Mouse (Mus musculus) natural killer cell, adult 2 months (primary cell): ENCODE data around the gene Fgfr1op2.
"Not testable (repeated sequence)": the region's sequence is repeated elsewhere in the genome, so short reads cannot be mapped to it uniquely, and the experiment has no call there.

Source experiments
- DNase-seq, 2 experiments: peaks; one replicate each; pipeline ENCODE4 v3.0.0; 2022; ENCODE audit warnings: low spot score in 2 of 2

The Fgfr1op2 gene

DNA sequence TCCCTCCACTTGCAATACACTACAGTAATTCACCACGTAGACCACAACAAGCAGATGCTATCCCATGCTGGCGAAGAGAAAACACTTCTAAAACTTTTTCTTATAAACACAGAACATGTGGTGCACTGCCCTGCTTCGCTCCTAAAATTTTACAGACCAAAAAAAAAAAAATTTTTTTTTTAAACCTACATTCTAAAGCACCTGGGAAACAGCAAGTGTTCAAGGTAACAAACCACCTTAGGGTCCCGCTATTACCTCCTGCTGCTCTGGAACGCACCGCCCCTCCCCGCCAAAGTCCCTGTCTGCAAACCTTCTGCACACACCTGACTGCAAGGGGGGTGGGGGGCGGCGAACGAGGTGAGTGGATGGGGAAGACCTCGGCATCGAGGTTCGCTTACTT is at the start of gene Fgfr1op2:
TSS of gene Fgfr1op2 (plus strand) at position 301 of the 400 bp plus-strand sequence.
- no peak for DNase-seq

DNA sequence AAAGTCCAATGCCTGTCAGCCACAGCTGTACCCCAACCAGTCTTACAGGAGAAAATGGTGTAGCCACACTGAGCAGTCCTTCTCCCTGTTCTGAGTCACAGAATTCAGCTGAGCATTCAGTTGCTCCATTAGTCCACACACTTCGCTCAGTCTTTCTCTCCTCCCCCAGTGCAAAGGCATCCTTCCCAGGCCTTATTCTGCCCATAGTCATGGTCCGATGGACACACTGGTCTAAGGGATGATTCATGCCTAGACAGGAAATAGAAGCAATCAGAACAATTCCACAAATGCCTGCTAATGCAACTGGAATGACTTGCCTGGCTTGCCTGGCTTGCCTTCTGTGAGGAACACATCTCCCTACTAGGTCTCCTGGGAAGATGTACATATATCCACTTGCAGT is 49.5 kb upstream of the Fgfr1op2 start:
- DNase-seq: no peak

DNA sequence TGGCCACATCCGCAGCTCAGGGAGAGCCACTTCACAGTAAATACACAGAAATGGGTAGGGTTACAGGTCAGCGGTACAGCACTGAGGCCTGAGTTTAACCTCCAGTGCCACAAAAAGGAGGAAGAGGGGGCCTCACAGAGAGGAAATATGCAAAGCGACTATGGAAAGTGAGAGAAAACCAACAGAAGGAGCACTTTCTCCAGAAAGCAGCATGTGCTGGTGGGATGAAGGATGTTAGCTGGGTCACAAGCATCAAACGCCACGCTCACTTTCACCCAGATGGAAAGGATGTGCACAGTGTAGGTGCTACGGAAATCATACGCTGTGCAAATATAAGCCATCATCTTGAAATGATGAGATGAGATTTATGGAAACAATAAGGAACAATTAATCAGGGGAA is 46.6 kb upstream of the Fgfr1op2 start:
- DNase-seq: no peak

DNA sequence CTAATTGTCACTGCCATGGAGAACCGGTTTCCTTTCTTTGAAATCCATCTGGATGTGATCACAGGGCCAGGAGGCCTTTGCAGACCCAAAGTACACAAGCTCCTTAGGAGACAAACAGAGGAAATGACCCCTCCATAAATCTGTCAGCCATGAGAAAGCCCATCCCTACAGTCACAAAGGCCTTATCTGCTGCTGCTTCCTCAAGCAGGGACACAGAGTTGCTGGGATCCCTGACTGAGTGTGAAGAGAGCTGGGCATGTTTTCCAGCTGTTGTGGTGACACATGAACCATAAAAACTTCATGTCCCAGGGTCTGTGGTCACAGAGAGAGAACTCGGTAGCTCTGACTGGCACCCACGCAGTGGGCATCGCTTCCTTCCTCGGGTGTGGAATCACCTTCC is 46.2 kb upstream of the Fgfr1op2 start:
- no peak for DNase-seq

DNA sequence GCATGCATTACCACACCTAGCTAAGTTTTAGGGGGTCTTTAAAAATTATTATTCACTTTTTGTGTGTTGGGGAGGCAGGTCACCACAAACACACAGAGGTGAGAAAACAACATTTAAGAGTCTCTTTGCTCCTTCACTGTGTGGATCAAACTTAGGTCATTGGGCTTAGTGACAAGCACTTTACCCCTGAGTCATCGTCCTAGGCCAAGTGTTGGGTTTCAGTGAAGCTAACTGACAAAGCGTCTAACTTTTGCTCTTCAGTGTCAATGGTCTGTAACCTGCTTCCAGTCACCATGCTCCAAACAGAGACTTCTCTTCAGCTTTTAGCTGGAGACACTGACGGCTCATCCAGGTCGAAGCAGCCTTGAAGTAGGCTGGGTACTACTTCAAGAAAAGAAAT is 43.9 kb upstream of the Fgfr1op2 start:
- DNase-seq: no peak

DNA sequence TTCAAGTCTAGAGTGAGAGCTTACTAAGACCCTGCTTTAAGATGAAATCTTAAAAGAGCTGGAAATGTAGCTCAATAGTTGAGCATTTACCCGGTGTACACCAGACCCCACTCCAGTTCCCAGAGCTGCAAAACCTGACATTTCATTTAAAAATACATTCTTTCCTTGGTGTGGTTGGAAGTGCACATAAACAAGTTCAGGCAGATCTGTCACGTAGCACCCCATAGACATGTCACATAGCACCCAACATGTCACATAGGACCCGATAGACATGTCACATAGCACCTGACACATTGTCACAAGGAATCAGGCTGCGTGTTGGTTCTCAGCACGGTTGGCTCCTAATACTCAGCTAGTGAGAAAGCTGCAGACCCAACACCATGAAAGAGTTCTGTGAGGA is 41.5 kb upstream of the Fgfr1op2 start:
- no peak for DNase-seq

DNA sequence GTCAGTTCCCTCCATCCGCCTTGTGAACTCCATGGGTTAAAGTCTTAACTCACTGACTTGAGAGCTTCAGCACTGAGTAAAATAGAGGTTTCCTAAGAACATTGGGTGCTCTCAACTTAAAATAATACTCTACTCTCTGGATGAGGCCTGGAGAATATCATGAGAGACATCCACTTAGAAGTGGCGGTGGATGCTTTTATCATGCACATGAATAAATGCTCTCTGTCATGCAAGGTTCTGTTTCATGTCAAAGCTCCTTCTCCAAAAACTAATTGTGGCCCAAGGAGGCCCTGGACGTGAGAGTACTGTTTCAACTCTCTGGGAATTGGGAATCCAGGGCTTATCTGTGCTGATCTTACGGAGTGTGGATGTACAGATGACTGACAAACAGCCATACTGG is 39.9 kb upstream of the Fgfr1op2 start:
- no peak for DNase-seq

DNA sequence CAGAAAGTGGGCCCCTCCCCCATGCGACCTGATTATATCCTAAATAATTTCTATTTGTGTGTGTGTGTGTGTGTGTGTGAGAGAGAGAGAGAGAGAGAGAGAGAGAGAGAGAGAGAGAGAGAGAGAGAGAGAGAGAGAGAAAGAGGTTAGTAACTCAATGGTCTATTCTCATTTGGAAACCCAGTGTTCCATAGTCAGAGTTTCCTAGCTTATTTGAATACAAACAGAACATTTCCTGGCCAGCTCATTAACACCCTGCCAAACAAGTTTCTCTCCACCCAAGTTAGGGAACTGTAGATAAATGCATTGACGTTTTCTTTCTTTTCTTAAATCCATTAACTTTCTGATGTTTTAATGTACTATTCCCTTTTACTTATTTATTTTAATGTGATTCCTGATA is 38.9 kb upstream of the Fgfr1op2 start:
- DNase-seq: no peak

DNA sequence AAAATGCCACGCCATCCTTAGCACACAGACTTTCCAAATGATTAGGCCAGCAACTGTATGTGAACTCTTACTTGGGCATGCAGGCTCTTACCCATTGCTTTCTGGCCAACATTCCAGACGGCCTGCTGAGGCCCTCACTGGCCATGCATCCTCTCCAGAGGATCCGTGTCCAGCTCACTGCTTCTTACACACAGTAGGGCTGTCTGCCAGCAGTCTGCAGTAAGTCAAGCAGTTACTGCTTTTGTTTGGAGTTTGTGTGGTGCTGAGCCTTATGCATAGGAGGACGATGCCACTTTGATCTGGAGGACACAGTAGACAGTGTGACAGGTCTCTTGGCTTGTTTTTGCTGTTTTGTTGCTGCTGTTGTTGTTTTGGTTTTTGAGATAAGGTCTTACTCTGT is 38.3 kb upstream of the Fgfr1op2 start:
- no peak for DNase-seq

DNA sequence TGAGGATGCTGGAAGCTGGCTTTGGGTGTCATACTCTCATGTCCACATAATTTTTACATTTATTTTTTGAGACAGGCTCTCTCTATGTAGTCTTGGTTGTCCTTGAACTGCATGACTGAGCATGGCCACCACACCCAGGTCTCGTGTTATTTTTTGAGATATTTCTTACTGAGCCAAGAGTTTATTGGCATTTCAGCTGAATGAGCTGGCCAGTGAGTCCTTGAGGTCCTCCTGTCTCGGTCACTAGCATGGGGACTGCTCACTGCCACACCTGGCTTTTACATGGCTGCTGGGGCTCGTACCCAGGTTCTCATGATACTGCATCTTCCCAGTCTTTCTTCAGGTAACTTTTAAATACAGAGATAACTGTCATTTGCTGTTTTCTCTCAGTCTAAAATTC is 36.6 kb upstream of the Fgfr1op2 start:
- DNase-seq: no peak

DNA sequence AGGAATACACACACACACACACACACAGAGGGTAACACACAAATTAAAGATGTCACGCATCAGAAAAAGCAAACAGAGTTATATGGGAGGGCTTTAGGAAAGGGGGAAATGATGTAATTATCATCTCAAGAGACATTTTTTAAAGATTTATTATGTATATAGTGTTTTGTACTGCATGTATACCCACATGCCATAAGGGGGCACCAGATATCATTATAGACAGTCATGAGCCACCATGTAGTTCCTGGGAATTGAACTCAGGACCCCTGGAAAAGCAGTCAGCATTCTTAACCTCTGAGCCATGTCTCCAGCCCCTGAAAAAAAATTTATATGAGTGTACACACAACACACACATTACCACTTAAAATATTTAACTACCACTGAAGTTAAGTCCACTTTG is 32.4 kb upstream of the Fgfr1op2 start:
- no peak for DNase-seq

DNA sequence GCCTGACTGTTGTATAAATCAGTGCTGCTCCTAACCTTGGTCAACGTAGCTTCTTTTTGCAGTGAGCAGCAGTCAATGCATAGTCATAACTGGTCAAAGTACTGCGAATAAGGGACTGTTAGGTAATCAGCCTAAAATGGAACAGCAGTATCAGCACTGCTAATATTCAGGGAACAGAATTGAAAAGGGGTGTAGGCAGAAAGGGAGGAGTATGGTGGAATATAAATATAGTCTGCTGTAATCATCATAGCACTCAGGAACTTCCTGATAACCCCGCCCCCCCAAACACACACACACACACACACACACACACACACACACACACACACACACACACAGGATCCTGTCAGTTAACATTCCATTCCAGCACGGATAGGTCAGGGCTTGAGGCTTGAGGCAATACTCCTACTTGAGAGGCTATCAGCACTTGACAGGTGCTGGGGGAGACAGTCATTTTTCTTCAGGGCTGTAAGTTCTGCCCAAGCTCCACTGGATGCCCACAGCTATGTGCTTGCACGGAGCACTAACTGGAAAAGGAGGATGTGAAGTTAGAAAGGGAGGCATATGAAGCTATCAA is 31.6 kb upstream of the Fgfr1op2 start:
- DNase-seq: no peak

DNA sequence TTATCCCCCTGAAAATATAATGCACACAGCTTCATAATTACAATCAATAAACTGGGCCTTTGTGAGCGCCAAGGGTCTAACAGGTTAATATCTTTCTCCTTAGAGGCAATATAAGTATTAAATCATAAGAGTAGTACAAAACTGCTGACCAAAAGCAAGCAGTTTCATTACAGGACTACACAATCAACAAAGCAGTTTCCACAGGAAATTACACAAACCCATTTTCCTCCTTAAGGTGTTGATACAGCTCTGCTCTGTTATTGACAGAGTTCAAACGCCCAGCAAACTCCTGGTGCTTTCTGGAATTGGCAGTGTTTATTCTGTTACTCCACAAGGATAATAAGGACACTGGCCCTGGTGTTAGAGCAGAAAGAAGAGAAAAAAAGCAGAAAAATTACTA is 26.6 kb upstream of the Fgfr1op2 start:
- DNase-seq: no peak

DNA sequence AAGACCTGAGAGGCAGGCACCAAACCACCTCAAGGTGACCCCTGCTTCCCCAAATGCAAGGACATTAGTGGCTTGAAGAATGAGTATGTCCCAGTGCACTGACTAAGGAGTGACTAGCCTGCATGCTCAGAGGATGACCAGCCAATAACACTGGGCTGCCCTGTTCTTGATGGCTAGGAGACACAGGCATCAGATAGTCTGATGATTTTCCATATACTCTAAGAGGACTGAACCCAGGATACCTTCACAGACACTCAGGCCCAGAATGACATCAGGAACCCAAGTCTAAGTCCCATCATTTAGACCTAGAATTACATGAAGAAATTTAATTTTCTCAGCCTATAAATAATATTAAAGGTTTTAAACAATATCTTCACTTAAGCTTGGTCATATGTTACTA is 25.7 kb upstream of the Fgfr1op2 start:
- no peak for DNase-seq

DNA sequence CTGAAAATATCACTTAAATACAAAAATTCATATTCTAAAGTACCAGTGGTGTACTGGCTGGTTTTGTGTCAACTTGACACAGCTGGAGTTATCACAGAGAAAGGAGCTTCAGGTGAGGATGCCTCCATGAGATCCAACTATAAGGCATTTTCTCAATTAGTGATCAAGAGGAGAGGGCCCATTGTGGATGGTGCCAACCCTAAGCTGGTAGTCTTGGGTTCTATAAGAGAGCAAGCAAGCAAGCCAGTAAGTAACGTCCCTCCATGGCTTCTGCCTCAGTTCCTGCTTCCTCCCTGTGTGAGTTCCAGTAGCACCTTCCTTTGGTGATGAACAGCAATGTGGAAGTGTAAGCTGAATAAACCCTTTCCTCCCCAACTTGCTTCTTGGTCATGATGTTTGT is 14.5 kb upstream of the Fgfr1op2 start:
- DNase-seq: not testable (repeated sequence)

DNA sequence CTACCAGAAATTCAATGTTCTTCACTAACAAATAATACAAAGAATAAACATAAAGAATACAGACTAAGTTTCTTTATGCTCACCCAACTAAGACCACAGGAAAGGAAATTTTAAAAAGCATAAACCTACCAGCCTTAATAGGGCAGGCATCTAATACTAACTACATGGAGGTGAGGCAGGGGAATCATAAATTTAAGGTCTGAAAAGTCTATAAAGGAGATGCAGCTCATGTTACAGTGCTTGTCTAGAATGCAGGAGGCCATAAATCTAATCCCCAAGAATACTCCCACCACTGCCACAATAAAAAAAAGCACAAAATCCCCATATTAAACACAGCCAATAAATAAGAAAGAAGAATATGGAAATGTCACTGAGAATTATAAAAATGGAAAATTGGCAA is 4.9 kb upstream of the Fgfr1op2 start:
- DNase-seq: no peak

DNA sequence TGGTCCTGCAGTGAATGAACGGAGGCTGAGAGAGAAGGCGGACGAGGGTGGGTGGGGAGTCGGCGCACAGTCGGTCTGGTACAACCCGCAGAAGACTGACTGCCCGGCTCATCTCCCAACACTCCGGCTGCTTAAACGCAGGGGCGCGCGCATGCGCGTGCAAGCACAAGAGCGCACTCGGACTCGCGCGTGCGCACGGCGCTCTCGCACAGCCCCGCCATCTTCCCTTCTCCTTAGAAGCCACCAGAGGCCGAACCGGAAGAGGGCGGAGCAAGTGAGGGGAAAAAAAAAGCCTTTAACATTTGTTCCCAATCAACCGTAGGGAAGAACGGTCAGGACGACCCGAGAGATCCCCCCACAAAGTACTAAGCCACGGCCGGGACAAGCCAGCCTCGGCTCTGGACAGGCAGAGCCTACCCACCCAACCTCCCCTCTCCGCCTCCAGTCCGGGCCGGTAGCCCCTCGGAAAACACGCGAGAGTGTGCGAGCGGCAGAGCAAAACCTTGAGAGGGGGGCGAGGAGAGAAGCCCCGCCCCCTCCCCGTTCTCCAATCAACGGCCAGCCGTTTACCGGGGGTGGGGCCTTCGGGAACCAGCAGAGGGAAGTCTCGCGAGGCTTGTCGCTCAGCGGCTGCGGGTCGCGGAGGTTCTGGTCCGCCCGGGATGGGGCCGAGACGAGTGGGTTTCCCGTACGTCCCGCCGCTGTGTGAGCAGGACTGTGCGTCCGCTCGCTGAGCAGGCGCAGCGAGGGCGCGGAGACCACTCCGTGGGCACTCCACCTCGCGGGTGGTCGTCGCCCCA is 507 bp downstream of the Fgfr1op2 start, which contains the start of gene Ints13:
TSS of gene Ints13 (minus strand) at position 526 of the 800 bp plus-strand sequence.
- peak; percentile 96 to 97 for DNase-seq

DNA sequence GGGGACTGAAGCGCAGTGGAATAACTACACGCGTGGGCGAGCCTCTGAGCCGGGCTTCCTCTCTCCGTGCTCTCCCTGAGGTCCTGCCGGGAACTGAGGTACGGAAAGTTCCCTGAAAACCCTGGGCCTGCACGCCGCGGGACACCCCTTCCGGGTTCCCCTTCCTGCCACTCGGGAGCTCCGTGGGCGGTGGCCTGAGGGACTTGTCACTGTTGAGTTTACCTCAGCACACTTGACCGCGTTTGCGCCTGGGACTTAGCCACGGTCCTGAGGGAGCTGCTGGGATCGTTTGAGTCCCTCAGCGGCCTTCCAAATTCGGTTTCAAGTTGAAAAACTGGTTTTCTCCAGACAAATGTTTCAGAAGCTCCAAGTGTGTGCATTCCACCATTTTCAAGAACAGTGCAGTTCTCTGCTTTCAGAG is 1.1 kb downstream of the Fgfr1op2 start:
- peak in 1 of 2 experiments; percentile 58 for DNase-seq

DNA sequence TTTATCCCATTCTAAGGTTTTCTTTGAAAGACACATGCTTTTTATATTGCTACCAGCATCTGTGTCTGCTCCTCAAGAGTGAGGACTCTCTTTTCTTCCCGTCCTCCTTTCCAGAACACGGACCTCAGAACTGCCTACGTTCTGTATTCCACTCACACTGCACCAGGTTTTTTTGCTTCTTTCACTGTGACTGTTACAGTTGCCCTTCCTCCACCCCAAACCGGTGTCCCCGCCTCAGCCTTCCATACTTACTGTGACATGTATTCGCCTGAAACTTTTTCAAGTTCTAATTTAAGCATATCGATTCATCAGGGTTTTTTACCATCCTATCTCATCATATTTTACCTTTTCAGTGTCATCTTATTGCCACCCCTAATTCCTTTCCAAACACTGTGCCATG is 1.6 kb downstream of the Fgfr1op2 start:
- peak in 1 of 2 experiments; percentile 8 for DNase-seq

DNA sequence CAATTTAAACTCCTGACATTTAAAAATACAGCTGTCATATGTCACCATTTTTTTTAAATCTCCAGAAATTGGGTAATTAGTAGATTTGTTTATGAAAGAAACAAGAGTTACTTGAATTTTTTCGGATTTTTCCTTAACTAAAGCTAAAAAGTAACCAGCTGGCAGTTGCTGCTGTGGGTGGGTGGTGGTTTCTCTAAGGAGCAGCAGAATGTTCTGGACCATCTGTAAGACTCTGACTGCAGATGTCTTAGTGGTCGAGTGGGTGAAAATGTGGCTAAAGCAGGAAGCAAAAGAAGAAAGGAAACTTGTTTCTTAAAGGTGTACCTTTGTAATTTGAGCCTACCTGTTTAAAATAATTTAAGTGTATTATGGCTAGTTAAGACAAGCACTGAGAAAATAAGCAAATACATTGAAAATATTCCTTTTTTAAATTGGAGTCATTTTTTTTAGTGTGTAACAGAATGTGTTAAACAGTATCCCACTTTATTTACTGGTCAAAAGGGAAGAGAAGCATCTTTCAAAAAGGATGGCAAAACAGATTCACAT is 3.5 kb downstream of the Fgfr1op2 start:
- DNase-seq: no peak

DNA sequence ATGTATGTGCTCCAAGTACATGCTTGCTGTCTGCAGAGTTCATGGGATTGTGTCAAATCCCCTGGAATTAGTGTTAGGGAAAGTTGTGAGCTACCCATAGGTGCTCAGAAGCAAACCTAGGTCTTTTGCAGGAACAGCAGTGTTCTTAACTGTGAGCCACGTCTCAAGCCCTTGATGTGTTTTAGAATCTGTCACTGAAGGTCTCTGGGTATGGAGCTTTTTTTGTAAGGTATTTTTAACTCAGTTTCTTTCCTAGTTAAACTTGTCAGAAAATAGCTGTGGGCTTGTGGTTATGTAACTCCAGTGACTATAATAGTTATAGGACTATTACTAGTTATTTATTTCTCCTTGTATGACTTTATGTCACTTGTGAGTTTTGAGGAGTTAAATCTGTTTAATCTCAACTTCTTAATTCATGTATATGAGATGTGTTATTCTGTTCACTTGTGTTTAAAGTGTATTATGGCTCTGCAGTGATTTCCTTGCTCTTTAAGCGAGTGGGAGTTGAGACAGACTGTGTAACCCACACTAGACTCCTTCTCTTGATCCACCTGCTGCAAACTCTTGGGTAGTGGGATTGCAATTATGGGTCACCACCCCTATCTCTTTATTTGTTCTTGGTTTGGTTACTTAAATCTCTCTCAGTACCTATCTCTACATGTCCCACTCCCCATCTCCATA is 6.5 kb downstream of the Fgfr1op2 start:
- no peak for DNase-seq

DNA sequence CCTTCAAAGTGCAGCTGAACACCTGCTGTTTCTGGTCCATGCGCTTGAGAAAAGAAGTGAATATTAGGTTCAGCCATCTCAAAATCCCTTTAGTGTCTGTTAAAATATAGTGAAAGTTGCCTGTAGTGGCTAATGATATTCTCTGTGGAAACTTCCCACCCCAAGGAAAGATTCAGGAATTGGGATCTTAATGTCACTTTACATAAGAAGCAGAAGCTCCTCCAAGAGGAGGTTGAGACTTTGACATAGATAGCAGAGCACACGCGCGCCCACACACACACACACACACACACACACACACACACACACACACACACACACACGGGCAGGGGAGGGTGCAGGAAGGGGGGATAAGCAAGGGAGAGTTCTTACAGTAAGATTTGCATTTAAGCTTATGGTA is 8.1 kb downstream of the Fgfr1op2 start:
- DNase-seq: no peak

DNA sequence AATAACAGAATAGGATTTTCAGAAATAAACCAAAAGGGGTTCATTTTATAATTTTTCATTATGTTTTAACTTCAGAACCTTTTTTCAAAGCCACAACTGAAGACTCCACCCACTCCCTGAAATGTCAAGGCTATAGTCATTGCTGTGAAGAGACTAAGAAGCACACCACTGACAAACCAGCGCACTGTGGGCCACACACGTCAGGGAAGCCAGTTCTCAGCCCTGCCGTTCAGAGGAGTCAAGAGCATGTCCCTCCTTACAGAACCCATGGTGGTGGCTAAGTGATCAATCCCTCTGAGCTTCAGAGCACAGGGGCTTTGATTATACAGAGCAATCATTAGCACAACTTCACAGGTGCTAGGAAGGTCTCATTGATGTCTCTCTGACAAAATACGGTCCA is 25.6 kb downstream of the Fgfr1op2 start:
- no peak for DNase-seq
